ENCODE assay signal across 13 mouse cellular contexts in the genomic region with DNA sequence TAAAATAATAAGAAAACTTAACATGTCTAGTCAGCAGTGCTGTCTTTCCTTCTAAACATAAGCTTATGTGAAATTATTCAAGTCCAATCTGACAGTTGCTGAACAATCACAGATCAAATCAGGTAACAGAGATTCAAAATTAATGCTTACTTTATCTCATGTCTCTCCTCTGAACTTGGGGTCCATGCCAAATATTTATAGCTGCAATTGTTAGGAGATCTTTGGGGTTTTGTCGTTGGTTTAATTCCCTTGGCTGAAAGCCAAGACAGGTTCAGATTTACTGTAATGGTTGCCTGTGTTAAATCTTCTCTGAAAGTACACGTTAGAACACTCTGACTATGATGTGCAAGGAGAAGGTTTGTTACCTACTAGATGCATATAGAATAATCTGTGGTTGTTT. TPM values are rescaled to one million over a fixed set of nuclear protein-coding genes. Genes with fewer than 3 reads are reported as not detected.
DNase-seq lines count a peak whose midpoint lies in the region; ATAC-seq and TF ChIP-seq lines count a peak whose summit lies in the region.
"Had no signal": no experiment of that assay in that cellular context is flagged by ENCODE, and none has a peak within 500 bp of the region (broad histone marks: within the 10 kb centered on the region; RNA-seq: fewer than 3 reads in every experiment).

No protein-coding gene starts in this region.

- no peaks in the 10 kb centered on the region for H3K9me3 ChIP-seq in hindbrain, embryonic 14.5 days (ENCODE audit: control insufficient read depth, low read length)
- no peaks in the 10 kb centered on the region for H3K9me3 ChIP-seq in hindbrain, embryonic 16.5 days (ENCODE audit: control insufficient read depth, low read length)
- no peaks in the 10 kb centered on the region for H3K9me3 ChIP-seq in lung, embryonic 14.5 days (ENCODE audit: low read depth, low read length)
- H3K9me3 ChIP-seq: midbrain, embryonic 13.5 days had no signal

- TF ChIP-seq CTCF in lung, embryonic 14.5 days (IDR thresholded peaks at IDR 0.05; ENCODE audit: low read depth): no peak

- H3K27ac ChIP-seq in hindbrain, embryonic 14.5 days: no peak overlapping the region
- H3K27ac ChIP-seq in hindbrain, embryonic 16.5 days (ENCODE audit: low read depth, low read length): no peak overlapping the region
- H3K27ac ChIP-seq in lung, embryonic 14.5 days (ENCODE audit: low read depth): no peak overlapping the region
- H3K27ac ChIP-seq: midbrain, embryonic 13.5 days had no signal

- DNase-seq in cerebellum, adult 9-10 months: peak; percentile 57
- DNase-seq in cerebellum, adult 11 months: no peak
- DNase-seq in hindbrain, embryonic 14.5 days (ENCODE audit: low spot score): no peak
- DNase-seq in lung, embryonic 14.5 days: no peak
- no peak for DNase-seq in lung, adult 18-20 months
- DNase-seq in naive thymus-derived CD4-positive, alpha-beta T cell, adult 2 months (ENCODE audit: low read depth): peak; percentile 46
- DNase-seq: kidney, postnatal 14 days; thymus, postnatal 36 days had no signal

- H3K36me3 ChIP-seq in hindbrain, embryonic 14.5 days (replicated peaks; ENCODE audit: control insufficient read depth, insufficient read depth): no peaks in the 10 kb centered on the region
- no peaks in the 10 kb centered on the region for H3K36me3 ChIP-seq in hindbrain, embryonic 16.5 days (ENCODE audit: control insufficient read depth, insufficient read depth, low read length)
- H3K36me3 ChIP-seq in lung, embryonic 14.5 days (ENCODE audit: insufficient read depth): no peaks in the 10 kb centered on the region
- H3K36me3 ChIP-seq: midbrain, embryonic 13.5 days had no signal

- H3K4me3 ChIP-seq in hindbrain, embryonic 14.5 days (replicated peaks; ENCODE audit: low read length): no peak overlapping the region
- no peak overlapping the region for H3K4me3 ChIP-seq in hindbrain, embryonic 16.5 days (ENCODE audit: low read length)
- peak overlapping the region; percentile 97 for H3K4me3 ChIP-seq in lung, embryonic 14.5 days (ENCODE audit: low read depth, low read length)
- H3K4me3 ChIP-seq: erythroblast, embryonic 14.5 days; midbrain, embryonic 13.5 days had no signal

- 0 out of 2 replicates have a peak overlapping the region, but pooled peaks have one; percentile 1 for H3K4me2 ChIP-seq in hindbrain, embryonic 14.5 days (replicated peaks)
- no peak overlapping the region for H3K4me2 ChIP-seq in hindbrain, embryonic 16.5 days (ENCODE audit: low read length)
- peak overlapping the region; percentile 85 for H3K4me2 ChIP-seq in lung, embryonic 14.5 days

- H3K4me1 ChIP-seq in hindbrain, embryonic 14.5 days (replicated peaks; ENCODE audit: control insufficient read depth, insufficient read depth, low read length): peaks cover 22% of the 10 kb centered on the region
- peaks cover 16% of the 10 kb centered on the region for H3K4me1 ChIP-seq in hindbrain, embryonic 16.5 days (ENCODE audit: control insufficient read depth, insufficient read depth, low read depth, low read length)
- peaks cover 18% of the 10 kb centered on the region for H3K4me1 ChIP-seq in lung, embryonic 14.5 days (ENCODE audit: insufficient read depth)

- no peak overlapping the region for H3K9ac ChIP-seq in hindbrain, embryonic 14.5 days
- no peak overlapping the region for H3K9ac ChIP-seq in hindbrain, embryonic 16.5 days (ENCODE audit: low read depth, low read length)
- H3K9ac ChIP-seq in lung, embryonic 14.5 days: no peak overlapping the region; the same call in 1 of the 2 replicates
- H3K9ac ChIP-seq: midbrain, embryonic 13.5 days had no signal

- WGBS in hindbrain, embryonic 14.5 days: 28% methylated on average over 2 of the region's 2 CpGs
- 16% methylated on average over 2 of the region's 2 CpGs for WGBS in hindbrain, embryonic 16.5 days
- 4% methylated on average over 2 of the region's 2 CpGs for WGBS in lung, embryonic 14.5 days

- no peak for ATAC-seq in hindbrain, embryonic 14.5 days (ENCODE audit: low FRiP score)
- no peak for ATAC-seq in hindbrain, embryonic 16.5 days
- no peak for ATAC-seq in lung, embryonic 14.5 days (ENCODE audit: insufficient read depth)
- no peak for ATAC-seq in megakaryocyte-erythroid progenitor cell, adult 5-6 weeks (replicated peaks; ENCODE audit: low FRiP score, low TSS enrichment, poor library complexity, severe bottlenecking)
- ATAC-seq: forebrain, embryonic 16.5 days; midbrain, embryonic 13.5 days had no signal

- H3K27me3 ChIP-seq in hindbrain, embryonic 14.5 days (ENCODE audit: control insufficient read depth, insufficient read depth, low read length): no peaks in the 10 kb centered on the region
- no peaks in the 10 kb centered on the region for H3K27me3 ChIP-seq in hindbrain, embryonic 16.5 days (replicated peaks; ENCODE audit: control insufficient read depth, insufficient read depth, low read length)
- H3K27me3 ChIP-seq in lung, embryonic 14.5 days (ENCODE audit: insufficient read depth, low read length): no peaks in the 10 kb centered on the region

RNA-seq across cellular contexts. Expression of gene Add3, which starts 4.8 kb away (rescaled TPM):
- polyA plus RNA-seq in hindbrain, embryonic 14.5 days (2014; fragmentation: Nextera tagmentation; extraction: Ambion mirVana): 43.4 and 48.9 TPM in 2 replicates
- polyA plus RNA-seq in hindbrain, embryonic 16.5 days (2015; fragmentation: Nextera tagmentation; extraction: Ambion mirVana): 48.5 and 51.6 TPM in 2 replicates
- 119 and 123 TPM in 2 replicates for polyA plus RNA-seq in lung, embryonic 14.5 days (2014; fragmentation: Nextera tagmentation; extraction: Ambion mirVana)
- total RNA-seq in megakaryocyte-erythroid progenitor cell, adult 5-6 weeks (2014; fragmentation: Nextera tagmentation): 21.4 and 29.3 TPM in 2 replicates
- total RNA-seq in megakaryocyte-erythroid progenitor cell, adult 5-6 weeks (2017): 37.2 and 52.9 TPM in 2 replicates

Comparison
In these comparisons a context has a peak if more than half of its experiments do, and no peak if none do; other contexts are left out.
1. DNase-seq: peak in cerebellum, adult 9-10 months (single experiment) and naive thymus-derived CD4-positive, alpha-beta T cell, adult 2 months (single experiment); none in cerebellum, adult 11 months (single experiment), hindbrain, embryonic 14.5 days (single experiment), lung, embryonic 14.5 days (single experiment) and lung, adult 18-20 months (0 of 2).